ENCODE assay signal across 8 mouse cellular contexts in the genomic region with DNA sequence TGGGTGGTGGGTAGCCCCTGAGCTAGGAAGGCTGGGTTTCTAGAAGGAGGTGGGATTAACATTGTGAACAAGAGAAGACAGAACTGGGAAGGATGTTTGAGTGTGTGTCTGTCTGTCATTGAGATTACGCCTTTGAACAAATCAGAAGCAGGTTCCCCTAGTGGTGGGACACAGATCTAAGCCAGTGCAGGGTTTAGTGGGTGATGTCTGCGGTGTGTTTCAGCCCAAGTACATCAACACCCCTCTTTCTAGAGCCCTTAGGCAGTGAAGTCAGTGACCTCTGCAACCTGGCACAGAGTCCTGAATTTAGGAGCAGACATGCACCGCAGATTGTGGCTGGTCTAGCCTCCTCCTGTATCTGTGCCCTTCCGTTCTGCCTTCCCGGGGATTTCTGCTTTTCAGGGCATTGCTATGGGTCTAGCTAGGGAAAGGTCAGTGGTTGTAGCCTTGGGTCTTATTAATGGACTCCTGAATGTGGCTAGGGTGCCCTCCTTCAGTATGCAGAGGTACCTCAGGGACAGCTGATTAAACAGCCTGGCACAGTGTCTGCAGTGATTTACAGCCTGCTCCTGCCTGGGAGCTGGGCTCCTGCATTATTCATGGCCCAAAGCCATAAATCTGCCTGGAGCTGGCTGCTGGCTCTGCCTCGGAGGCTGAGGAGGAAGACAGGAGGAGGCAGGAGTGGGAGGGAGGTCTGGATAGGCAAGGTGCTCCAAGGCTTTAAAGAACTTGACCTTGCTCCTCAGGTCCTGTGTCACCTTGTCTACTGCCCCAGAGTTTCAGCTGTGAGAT.
DNase-seq lines count a peak whose midpoint lies in the region; ATAC-seq and TF ChIP-seq lines count a peak whose summit lies in the region.

No protein-coding gene starts in this region.

- H3K27ac ChIP-seq in hindbrain, embryonic 14.5 days: no peak overlapping the region
- H3K27ac ChIP-seq in liver, postnatal 0 days (ENCODE audit: low read depth): no peak overlapping the region

- peaks cover 8% of the 10 kb centered on the region for H3K4me1 ChIP-seq in hindbrain, embryonic 14.5 days (replicated peaks; ENCODE audit: control insufficient read depth, insufficient read depth, low read length)
- peaks cover 4% of the 10 kb centered on the region; the same call in 1 of the 2 replicates for H3K4me1 ChIP-seq in liver, postnatal 0 days (ENCODE audit: insufficient read depth)

- DNase-seq in heart, adult 11 months: peak; percentile 96
- DNase-seq in heart, postnatal 25 days (ENCODE audit: low spot score): no peak
- peak; percentile 72 for DNase-seq in embryo, embryonic 11 days
- DNase-seq in hindbrain, embryonic 14.5 days (ENCODE audit: low spot score): peak; percentile 74
- DNase-seq in layer of hippocampus, adult 9-11 months: peak; percentile 45
- peak; percentile 74 for DNase-seq in neural tube, embryonic 10.5 days (ENCODE audit: extremely low spot score, low spot score)
- no peak for DNase-seq in liver, postnatal 0 days
- no peak for DNase-seq in lung, postnatal 25 days (ENCODE audit: low spot score)

- intact Hi-C loops in heart, postnatal 25 days (cut with DNase I): no loop called here

- WGBS in hindbrain, embryonic 14.5 days: 63% methylated on average over 6 of the region's 6 CpGs
- 73% methylated on average over 6 of the region's 6 CpGs for WGBS in liver, postnatal 0 days (ENCODE audit: insufficient replicate concordance)

- no peak overlapping the region for H3K4me3 ChIP-seq in hindbrain, embryonic 14.5 days (replicated peaks; ENCODE audit: low read length)
- no peak overlapping the region for H3K4me3 ChIP-seq in liver, postnatal 0 days (ENCODE audit: low read depth, low read length)

- no peak overlapping the region for H3K9ac ChIP-seq in hindbrain, embryonic 14.5 days
- no peak overlapping the region for H3K9ac ChIP-seq in liver, postnatal 0 days (replicated peaks)

- no peak for TF ChIP-seq EP300 in liver, postnatal 0 days (IDR thresholded peaks at IDR 0.05; ENCODE audit: low read depth)

- H3K27me3 ChIP-seq in hindbrain, embryonic 14.5 days (ENCODE audit: control insufficient read depth, insufficient read depth, low read length): no peaks in the 10 kb centered on the region
- H3K27me3 ChIP-seq in liver, postnatal 0 days (ENCODE audit: insufficient read depth, low read length): no peaks in the 10 kb centered on the region; the same call in 1 of the 2 replicates

- H3K4me2 ChIP-seq in hindbrain, embryonic 14.5 days (replicated peaks): no peak overlapping the region
- H3K4me2 ChIP-seq in liver, postnatal 0 days (ENCODE audit: low read depth, low read length): no peak overlapping the region

- no peak for TF ChIP-seq CTCF in liver, postnatal 0 days (IDR thresholded peaks at IDR 0.05; ENCODE audit: low read depth)

- H3K36me3 ChIP-seq in hindbrain, embryonic 14.5 days (replicated peaks; ENCODE audit: control insufficient read depth, insufficient read depth): no peaks in the 10 kb centered on the region
- no peaks in the 10 kb centered on the region for H3K36me3 ChIP-seq in liver, postnatal 0 days (replicated peaks; ENCODE audit: insufficient read depth, low read length)

- no peaks in the 10 kb centered on the region for H3K9me3 ChIP-seq in hindbrain, embryonic 14.5 days (ENCODE audit: control insufficient read depth, low read length)
- no peaks in the 10 kb centered on the region for H3K9me3 ChIP-seq in liver, postnatal 0 days (ENCODE audit: low read length)

- peak; percentile 65; the same call in 1 of the 2 replicates for ATAC-seq in hindbrain, embryonic 14.5 days (ENCODE audit: low FRiP score)
- no peak for ATAC-seq in liver, postnatal 0 days

Comparison
In these comparisons a context has a peak if more than half of its experiments do, and no peak if none do; other contexts are left out.
1. DNase-seq: peak in heart, adult 11 months (single experiment), embryo, embryonic 11 days (single experiment), hindbrain, embryonic 14.5 days (single experiment), layer of hippocampus, adult 9-11 months (single experiment) and neural tube, embryonic 10.5 days (single experiment); none in heart, postnatal 25 days (single experiment), liver, postnatal 0 days (single experiment) and lung, postnatal 25 days (single experiment).